Mouse (Mus musculus) MEL-GATA-1-ER (cell line): ENCODE measurements around the gene Pck1.
"Not testable (repeated sequence)": the region's sequence is repeated elsewhere in the genome, so short reads cannot be mapped to it uniquely, and the experiment has no call there.

Experiments used
- DNase-seq: peaks from one replicate; pipeline ENCODE4 v3.0.0-alpha.2; 2012; ENCODE audit warnings: low read depth; ENCODE audit errors: extremely low read depth

Pck1 gene

GRCm38 (mm10) chr2:173152436-173153151 lies at the start of gene Pck1:
TSS of gene Pck1 (plus strand) at chr2:173153048.
- no peak for DNase-seq

DNA sequence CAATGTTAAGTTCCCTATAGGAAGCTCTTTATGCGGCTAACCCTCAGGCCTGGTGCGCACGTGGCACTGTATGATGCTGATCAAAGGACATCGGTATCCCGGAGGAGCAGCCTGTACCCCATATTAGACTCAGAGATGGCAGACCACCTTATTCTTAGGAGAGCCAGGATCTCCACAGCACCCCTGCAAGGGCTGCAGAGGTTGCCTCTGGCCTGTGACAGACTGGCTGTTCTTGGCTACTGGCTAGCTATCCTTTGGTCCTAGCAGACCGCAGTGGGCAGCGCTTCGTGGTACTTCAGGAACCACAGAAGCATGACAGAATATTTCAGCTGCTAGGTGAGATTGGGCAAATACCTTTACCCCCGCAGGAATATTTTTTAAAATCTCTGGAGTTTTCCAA lies 46.4 kb upstream of the Pck1 start:
- DNase-seq: no peak

DNA sequence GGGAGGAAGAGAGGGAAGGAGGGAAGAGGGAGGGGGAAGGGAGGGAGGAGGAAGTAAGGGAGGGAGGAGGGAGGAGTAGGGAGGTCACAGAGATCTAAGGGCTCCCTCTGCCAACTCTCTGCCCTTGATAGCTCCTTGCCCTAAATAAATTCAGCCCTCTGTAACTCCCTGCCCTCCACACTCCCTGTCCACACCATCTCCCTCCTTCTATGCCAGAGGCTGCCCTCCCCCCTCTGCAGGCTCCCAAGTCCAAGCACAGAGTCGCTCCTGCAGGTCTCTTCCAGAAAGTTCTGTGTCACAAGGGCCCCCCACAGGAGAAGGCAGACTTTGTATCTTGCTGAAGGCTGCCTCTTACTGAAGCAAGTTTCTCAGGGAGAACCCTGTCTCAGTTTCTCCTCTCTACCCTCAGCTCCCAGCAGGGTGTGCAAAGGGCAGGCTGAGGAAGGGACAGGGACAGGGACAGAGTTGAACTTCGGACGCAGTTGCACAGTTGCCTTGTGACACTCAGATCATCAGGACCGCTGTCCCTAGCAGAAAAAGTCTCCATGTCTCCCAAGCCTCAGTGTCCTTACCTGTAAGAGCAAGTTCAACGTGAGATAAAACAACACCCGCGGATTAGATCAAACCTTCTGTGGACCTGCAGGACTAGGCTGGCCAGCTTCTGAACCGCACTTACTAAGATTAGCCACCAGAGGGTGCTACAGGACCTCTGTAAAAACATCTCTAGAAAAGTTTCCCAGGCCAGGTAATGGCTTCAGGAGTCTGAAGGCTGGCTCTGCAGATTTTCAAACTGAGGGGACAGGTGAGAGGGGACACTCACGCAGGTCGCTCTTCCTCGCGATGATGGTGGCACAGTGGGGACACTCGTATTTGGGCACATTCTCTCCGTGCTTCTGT lies 45.7 kb upstream of the Pck1 start:
- no peak for DNase-seq

DNA sequence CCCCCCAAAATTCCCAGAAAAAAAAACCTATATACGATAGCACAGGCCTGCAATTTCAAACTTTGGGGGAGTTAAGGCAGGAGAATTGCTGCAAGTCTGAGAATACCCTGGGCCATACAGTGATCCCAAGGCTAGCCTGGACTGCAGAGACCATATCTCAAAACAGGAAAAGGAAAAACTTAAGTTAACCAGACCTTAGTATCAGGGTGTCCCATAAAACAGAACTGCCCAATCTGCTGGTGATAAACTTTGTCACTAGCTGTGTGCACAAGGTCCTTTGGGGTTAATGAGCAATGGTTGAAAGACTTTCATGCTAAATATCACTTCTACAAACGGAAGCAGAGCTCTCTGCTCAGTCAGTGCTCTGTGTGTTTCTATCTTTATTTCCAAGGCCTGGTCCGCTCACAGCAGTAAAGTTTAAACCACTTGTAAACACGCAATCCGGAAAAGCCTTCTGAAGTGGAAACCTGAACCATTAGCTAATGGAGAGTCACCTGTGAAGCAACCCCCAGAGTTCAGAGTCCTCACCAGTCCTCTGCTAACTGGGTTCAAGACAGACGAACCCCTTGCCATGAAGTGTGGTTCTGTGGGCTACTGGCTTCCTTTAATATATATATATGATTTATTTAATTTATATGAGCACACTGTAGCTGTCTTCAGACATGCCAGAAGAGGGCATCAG lies 44.2 kb upstream of the Pck1 start:
- no peak for DNase-seq

DNA sequence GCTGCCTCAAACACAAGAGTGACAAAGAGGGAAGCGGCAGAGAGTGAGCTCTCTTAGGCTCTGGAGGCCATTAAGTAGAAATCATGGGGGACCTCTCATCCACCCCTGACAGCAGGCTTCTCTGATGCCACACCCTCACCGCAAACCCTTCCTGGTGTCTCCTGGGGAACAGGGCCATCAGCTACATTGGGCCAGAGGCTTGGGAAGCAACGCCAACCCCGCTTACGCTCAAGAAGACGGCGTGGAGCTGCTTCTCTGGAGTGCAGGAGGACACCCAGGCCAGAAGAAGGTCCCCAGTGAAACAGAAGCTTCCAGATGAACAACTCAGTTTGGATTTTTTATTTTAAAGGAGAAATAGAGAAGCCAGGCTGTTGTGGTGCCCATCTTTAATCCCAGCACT lies 43.3 kb upstream of the Pck1 start:
- no peak for DNase-seq

GRCm38 (mm10) chr2:173110571-173110970 lies 42.3 kb upstream of the Pck1 start:
- DNase-seq: no peak

- DNase-seq: not testable (repeated sequence)
Measured at GRCm38 (mm10) chr2:173113796-173114195, 39.1 kb upstream of the Pck1 start.

DNA sequence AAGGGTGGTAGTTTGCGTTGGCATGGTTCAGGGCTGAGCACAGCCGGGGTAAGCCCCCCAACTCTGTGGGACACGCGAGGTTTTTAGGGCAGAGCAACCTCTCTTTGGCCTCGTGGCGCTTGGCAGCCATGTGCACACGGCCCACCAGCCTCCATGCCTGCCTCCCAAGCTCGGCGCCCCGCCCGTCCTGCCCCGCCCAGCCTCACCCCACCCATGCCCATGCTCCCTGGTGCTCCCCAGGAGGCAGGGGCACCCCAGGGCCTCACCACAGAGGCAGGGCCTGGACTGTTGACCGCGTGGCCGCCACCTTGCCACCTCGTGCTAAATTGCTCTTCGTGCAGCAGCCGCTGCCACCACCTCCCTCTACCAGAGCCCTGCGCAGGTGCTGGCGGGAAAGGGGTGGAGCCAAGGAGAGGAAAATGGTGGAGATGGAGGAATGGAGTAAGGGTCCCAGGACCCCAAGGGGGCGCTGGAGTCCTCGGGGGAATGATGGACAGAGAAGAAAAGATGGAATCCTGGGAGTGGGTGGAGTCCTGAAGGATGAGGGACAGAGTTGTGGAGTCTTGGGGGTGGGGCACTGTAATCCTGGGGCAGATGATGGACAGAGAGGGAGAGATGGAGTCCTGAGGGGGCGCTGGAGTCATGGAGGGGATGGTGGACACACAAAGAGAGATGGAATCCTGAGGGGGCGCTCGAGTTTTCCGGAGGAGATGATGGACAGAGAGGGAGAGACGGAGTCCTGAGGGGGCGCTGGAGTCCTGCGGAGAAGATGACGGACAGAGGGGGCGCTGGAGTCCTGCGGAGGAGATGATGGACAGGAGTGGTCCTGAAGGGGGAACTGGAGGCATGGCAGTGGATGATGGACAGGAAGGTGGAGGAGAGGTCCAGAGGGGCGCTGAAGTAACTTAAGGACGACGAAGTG lies 33.6 kb upstream of the Pck1 start, which contains the start of gene Ctcfl:
Gene Ctcfl, minus strand, starts transcription at position 503 of the 922 bp plus-strand sequence.
- no peak for DNase-seq

DNA sequence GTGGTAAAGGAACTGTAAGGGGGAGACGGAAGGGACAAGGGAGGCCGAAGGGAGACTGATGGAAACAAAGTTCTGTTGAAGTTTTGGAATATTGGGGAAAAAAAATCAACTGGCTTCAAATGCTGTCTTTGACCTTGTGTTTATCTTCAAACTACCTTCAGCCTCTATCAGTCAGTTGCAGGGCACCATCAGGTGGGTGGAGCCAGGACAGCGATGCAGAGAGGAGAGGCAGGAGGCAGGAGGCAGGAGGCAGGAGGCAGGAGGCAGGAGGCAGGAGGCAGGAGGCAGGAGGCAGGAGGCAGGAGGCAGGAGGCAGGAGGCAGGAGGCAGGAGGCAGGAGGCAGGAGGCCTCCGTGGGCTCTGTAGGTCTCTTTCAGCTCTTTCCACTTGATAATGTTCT lies 32.7 kb upstream of the Pck1 start:
- not testable (repeated sequence) for DNase-seq

- DNase-seq: no peak
Measured at GRCm38 (mm10) chr2:173124022-173124735, 28.7 kb upstream of the Pck1 start.

DNA sequence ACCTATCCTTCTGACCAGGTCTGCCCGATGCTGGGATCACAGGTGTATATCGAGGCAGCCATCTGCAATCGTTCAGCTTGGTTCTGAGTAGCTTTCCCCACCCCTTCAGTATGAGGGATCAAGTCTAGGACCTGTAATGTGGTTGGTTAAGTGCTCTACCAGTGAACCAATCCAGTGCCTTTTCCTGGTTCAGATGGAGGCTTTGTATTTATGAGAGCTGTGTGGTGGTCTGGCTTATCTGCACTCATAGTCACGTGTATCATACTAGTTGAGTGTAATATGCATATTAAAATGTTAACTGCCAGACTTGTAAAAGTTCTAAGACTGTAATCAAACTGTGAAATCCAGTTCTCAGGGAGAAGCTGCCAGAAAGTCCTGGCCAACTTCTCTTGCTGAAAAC lies 26.5 kb upstream of the Pck1 start:
- no peak for DNase-seq

- DNase-seq: no peak
Measured at GRCm38 (mm10) chr2:173129111-173129510, 23.7 kb upstream of the Pck1 start.

DNA sequence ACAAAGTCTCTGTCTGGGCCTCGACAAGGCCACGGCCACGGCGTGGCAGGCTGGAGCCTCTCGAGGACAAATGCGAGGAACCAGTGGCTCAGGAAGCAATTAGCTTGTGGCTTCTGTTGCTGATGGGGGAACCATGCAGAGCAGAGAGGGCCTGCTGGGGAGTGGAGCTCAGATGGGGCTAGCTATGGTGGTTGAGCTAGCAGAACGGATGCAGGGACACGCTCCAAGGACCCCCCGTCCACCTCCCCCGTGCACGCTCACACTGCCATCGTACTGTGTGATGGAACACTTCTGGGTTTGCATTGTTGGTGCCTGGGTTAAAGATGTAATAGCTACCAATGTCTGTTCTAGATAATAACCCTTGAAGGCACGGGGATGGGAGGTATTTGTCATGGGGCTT lies 20.6 kb upstream of the Pck1 start:
- DNase-seq: no peak

GRCm38 (mm10) chr2:173132794-173133300 lies 20.0 kb upstream of the Pck1 start:
- no peak for DNase-seq

DNA sequence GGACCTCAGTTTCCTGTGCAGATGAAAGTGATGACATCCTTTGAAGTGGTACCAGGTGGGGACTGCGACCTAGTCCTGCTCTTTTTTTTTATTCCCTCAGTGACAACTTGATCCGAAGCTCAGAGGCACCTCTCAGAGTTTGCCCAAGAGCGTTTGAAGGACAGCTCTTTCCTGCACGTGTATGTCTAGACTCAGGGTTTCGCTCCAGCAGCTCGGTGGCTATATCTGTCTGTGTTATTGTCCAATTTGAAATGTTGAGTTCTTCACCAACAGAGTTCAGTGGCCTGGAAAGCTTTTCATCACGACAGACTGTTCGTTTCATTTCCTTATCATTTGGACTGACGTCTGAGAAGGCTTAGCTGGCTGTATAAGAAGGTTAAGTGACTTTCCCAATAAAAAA lies 18.2 kb upstream of the Pck1 start:
- DNase-seq: no peak

GRCm38 (mm10) chr2:173138323-173139239 lies 14.3 kb upstream of the Pck1 start:
- DNase-seq: no peak

- DNase-seq: no peak
Measured at GRCm38 (mm10) chr2:173143611-173144010, 9.2 kb upstream of the Pck1 start.

DNA sequence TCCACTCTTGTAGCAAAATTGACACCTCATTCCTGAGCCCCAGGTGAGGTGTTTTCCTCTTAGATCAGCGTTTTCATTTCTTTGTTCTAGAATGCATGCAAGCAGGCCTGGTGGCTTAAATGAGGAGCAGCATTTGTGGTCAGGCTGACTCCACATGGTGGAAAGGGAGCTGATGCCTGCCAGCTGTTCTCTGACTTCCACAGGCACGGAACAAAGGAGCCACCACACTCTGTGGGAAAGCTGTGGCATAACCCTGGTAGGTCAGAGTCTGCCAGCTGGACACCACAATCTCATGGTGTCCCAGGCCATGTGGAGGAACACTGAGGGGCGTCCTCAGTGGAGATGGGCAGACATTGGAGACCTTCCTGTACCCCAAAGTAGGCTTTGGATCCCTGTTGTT lies 7.0 kb upstream of the Pck1 start:
- no peak for DNase-seq

DNA sequence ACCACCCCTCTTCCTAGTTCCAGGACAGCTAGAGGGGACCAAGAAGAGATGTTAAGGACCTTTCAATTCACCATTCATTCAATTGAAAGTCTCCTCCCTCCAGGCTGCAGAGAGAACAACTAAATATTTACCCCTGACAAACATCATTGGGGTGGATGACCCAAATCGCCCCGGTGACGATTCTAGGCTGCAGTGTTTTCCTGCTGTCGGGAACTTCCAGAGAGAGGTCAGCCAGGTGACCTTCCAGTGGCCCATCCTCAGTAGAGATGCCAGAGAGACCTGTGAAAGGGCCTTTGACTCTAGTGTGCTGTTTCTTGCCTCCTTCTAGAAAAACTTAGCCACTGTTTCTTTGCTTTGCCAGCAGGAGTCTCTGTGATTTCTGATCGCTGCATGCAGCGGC lies 6.1 kb upstream of the Pck1 start:
- no peak for DNase-seq
